ENCODE assay signal across 9 mouse cellular contexts in the genomic region with DNA sequence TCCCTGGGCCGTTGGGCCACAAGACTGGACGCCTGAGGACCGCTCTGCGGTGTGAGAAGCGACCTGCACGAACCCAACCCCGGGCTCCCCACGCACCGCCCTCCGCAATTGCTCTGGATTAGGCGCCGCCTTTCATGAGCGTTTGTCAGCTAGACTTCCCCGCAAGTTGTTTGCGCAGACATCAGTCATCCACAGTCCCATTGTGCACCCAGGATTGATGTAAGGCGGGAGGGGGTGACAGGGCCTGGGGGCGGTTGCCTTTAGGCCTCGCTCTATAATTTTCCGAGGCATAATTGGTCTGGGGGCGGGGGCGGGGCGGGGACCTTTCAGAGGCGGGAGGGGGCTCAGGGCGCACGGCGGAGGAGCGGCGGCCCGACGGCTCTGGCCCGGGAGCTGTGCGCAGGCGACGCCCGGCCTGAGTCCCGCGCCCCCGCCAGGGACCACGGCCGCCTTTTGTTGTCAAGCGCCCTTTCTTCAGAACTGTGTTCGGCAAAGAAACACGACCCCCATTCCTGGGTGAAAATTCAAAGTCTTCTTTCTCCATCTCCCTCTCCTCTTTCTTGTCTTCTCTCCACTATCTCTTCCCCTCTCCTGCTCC. TPM values are rescaled to one million over a fixed set of nuclear protein-coding genes. Genes with fewer than 3 reads are reported as not detected.
DNase-seq lines count a peak whose midpoint lies in the region; ATAC-seq lines count a peak whose summit lies in the region.
"Had no signal": no experiment of that assay in that cellular context is flagged by ENCODE, and none has a peak within 500 bp of the region (broad histone marks: within the 10 kb centered on the region; RNA-seq: fewer than 3 reads in every experiment).

A gene (plus strand): TSS at position 193 of the 598 bp plus-strand sequence.

- H3K36me3 ChIP-seq in kidney, embryonic 15.5 days, result no peaks in the 10 kb centered on the region
- H3K36me3 ChIP-seq in intestine, embryonic 14.5 days (ENCODE audit: control insufficient read depth, insufficient read depth, low read length), result no peaks in the 10 kb centered on the region
- no peaks in the 10 kb centered on the region for H3K36me3 ChIP-seq in neural tube, embryonic 13.5 days

- peak within 1 kb of the TSS; percentile 62 for H3K4me2 ChIP-seq in kidney, embryonic 15.5 days
- H3K4me2 ChIP-seq in intestine, embryonic 14.5 days (ENCODE audit: low read length), result peak within 1 kb of the TSS; percentile 62
- peak within 1 kb of the TSS; percentile 76 for H3K4me2 ChIP-seq in neural tube, embryonic 13.5 days

- peaks cover 89% of the 10 kb centered on the region for H3K27me3 ChIP-seq in kidney, embryonic 15.5 days
- H3K27me3 ChIP-seq in intestine, embryonic 14.5 days (replicated peaks; ENCODE audit: control insufficient read depth, insufficient read depth, low read length), result peaks cover 74% of the 10 kb centered on the region
- H3K27me3 ChIP-seq in neural tube, embryonic 13.5 days, result peaks cover 84% of the 10 kb centered on the region

- H3K4me1 ChIP-seq in kidney, embryonic 15.5 days, result peaks cover 21% of the 10 kb centered on the region
- H3K4me1 ChIP-seq in intestine, embryonic 14.5 days (replicated peaks; ENCODE audit: control insufficient read depth, insufficient read depth, low read length), result 0 out of 2 replicates have a peak, but pooled peaks cover 4% of the 10 kb centered on the region
- peaks cover 24% of the 10 kb centered on the region for H3K4me1 ChIP-seq in neural tube, embryonic 13.5 days (replicated peaks)

- WGBS in kidney, embryonic 15.5 days, result 2% methylated on average over 43 of the region's 43 CpGs
- WGBS in intestine, embryonic 14.5 days, result 1% methylated on average over 43 of the region's 43 CpGs
- WGBS in neural tube, embryonic 13.5 days, result 1% methylated on average over 43 of the region's 43 CpGs

- peak within 1 kb of the TSS; percentile 43 for H3K4me3 ChIP-seq in kidney, embryonic 15.5 days (replicated peaks)
- H3K4me3 ChIP-seq in intestine, embryonic 14.5 days (ENCODE audit: low read depth, low read length), result peak within 1 kb of the TSS; percentile 30
- H3K4me3 ChIP-seq in neural tube, embryonic 13.5 days, result peak within 1 kb of the TSS; percentile 42

- ATAC-seq in kidney, embryonic 15.5 days (replicated peaks; ENCODE audit: low FRiP score), result no peak
- ATAC-seq in intestine, embryonic 14.5 days (replicated peaks; ENCODE audit: low FRiP score, low TSS enrichment, low read depth), result no peak
- no peak for ATAC-seq in neural tube, embryonic 13.5 days (ENCODE audit: low read depth)
- no peak for ATAC-seq in monocyte, adult 5-6 weeks (replicated peaks; ENCODE audit: insufficient number of reproducible peaks, low FRiP score, low TSS enrichment, poor library complexity, severe bottlenecking)

- H3K9me3 ChIP-seq in kidney, embryonic 15.5 days (replicated peaks), result no peaks in the 10 kb centered on the region
- H3K9me3 ChIP-seq in intestine, embryonic 14.5 days (ENCODE audit: control insufficient read depth, low read length), result no peaks in the 10 kb centered on the region
- no peaks in the 10 kb centered on the region for H3K9me3 ChIP-seq in neural tube, embryonic 13.5 days

- H3K9ac ChIP-seq in kidney, embryonic 15.5 days, result no peak within 1 kb of the TSS
- no peak within 1 kb of the TSS for H3K9ac ChIP-seq in intestine, embryonic 14.5 days (ENCODE audit: low read length)
- H3K9ac ChIP-seq in neural tube, embryonic 13.5 days, result peak within 1 kb of the TSS; percentile 51

- H3K27ac ChIP-seq in kidney, embryonic 15.5 days, result no peak within 1 kb of the TSS
- H3K27ac ChIP-seq in intestine, embryonic 14.5 days (ENCODE audit: low read depth), result no peak within 1 kb of the TSS
- no peak within 1 kb of the TSS for H3K27ac ChIP-seq in neural tube, embryonic 13.5 days (replicated peaks)

- DNase-seq in kidney, adult 18-20 months, result no peak
- DNase-seq in embryo, embryonic 10.5 days (ENCODE audit: low spot score), result peak; percentile 52
- no peak for DNase-seq in intestine, embryonic 14.5 days (ENCODE audit: low spot score)
- DNase-seq in frontal cortex, postnatal 10 days (ENCODE audit: low spot score in 2 of 2), result no peak
- no peak for DNase-seq in cerebellum, adult 18-20 months

RNA-seq across cellular contexts. Expression of the gene that starts here (rescaled TPM):
- 0.36 and 0.53 TPM in 2 replicates for polyA plus RNA-seq in kidney, embryonic 15.5 days (2015; fragmentation: Nextera tagmentation; extraction: Ambion mirVana)
- polyA plus RNA-seq in intestine, embryonic 14.5 days (2014; fragmentation: Nextera tagmentation; extraction: Ambion mirVana), result not detected in 2 replicates
- 1.1 and 1.2 TPM in 2 replicates for polyA plus RNA-seq in neural tube, embryonic 13.5 days (2015; fragmentation: Nextera tagmentation; extraction: Ambion mirVana)
- total RNA-seq in monocyte, adult 5-6 weeks (2017), result 2.0 TPM in 1 of 3 replicates, not detected in the others
- total RNA-seq: MEL had no signal
